Mouse (Mus musculus) layer of hippocampus, adult 11-12 months (tissue): ENCODE measurements at regions not wholly inside any gene's neighbourhood (a gene's known extent, or its start where the extent isn't known, plus 50 kb on each side); places are given as distances from the start of the nearest gene placed in this dataset.

ENCODE experiments used
- DNase-seq: peaks from one replicate; pipeline ENCODE4 v3.0.0; 2022; ENCODE audit warnings: low spot score

- no peak for DNase-seq
Observed at GRCm38 (mm10) chr17:64382894-64383293, 51.2 kb upstream of the Pja2 start.

- no peak for DNase-seq
Observed at GRCm38 (mm10) chr17:64383600-64383999, 51.9 kb upstream of the Pja2 start.

- DNase-seq = no peak
Observed at GRCm38 (mm10) chr17:64390349-64390748, 58.6 kb upstream of the Pja2 start.

- no peak for DNase-seq
Observed at GRCm38 (mm10) chr17:64397254-64397897, 65.7 kb upstream of the Pja2 start.

GRCm38 (mm10) chr17:64398114-64398692 lies 66.5 kb upstream of the Pja2 start:
- DNase-seq = no peak

GRCm38 (mm10) chr17:64398708-64399107 lies 67.0 kb upstream of the Pja2 start:
- no peak for DNase-seq

GRCm38 (mm10) chr17:64406742-64407254 lies 75.1 kb upstream of the Pja2 start:
- no peak for DNase-seq

- peak; percentile 30 for DNase-seq
Observed at GRCm38 (mm10) chr17:64407255-64408011, 75.7 kb upstream of the Pja2 start.

GRCm38 (mm10) chr17:64425811-64426210 lies 94.1 kb upstream of the Pja2 start:
- DNase-seq = no peak

GRCm38 (mm10) chr17:64426536-64426935 lies 94.8 kb upstream of the Pja2 start:
- DNase-seq = no peak

- no peak for DNase-seq
Observed at GRCm38 (mm10) chr17:64439571-64439970, 107.9 kb upstream of the Pja2 start.

- no peak for DNase-seq
Observed at GRCm38 (mm10) chr17:64454736-64455135, 123.0 kb upstream of the Pja2 start.

GRCm38 (mm10) chr17:64466273-64466672 lies 134.3 kb upstream of the Man2a1 start:
- no peak for DNase-seq

GRCm38 (mm10) chr17:64466746-64467145 lies 133.8 kb upstream of the Man2a1 start:
- DNase-seq = no peak

GRCm38 (mm10) chr17:64467297-64467696 lies 133.2 kb upstream of the Man2a1 start:
- no peak for DNase-seq

GRCm38 (mm10) chr17:64469754-64470400 lies 130.7 kb upstream of the Man2a1 start:
- DNase-seq = no peak

GRCm38 (mm10) chr17:64480607-64481038 lies 119.9 kb upstream of the Man2a1 start:
- DNase-seq = no peak

GRCm38 (mm10) chr17:64484835-64485234 lies 115.7 kb upstream of the Man2a1 start:
- no peak for DNase-seq

GRCm38 (mm10) chr17:64489769-64490335 lies 110.7 kb upstream of the Man2a1 start:
- no peak for DNase-seq

- DNase-seq = no peak
Observed at GRCm38 (mm10) chr17:64490664-64491063, 109.9 kb upstream of the Man2a1 start.

- DNase-seq = no peak
Observed at GRCm38 (mm10) chr17:64491922-64492353, 108.6 kb upstream of the Man2a1 start.
